Mouse (Mus musculus) spleen, postnatal 36 days (tissue): Measurements from ENCODE around the gene AU040320.
A peak's percentile ranks its signal among the peaks of the same experiment; 100 is the strongest.

Experiments
- DNase-seq, 2 experiments: peaks; one replicate each; pipeline ENCODE4 v3.0.0; 2022; ENCODE audit warnings: low spot score in 2 of 2, mixed read lengths in 1 of 2

Gene AU040320

DNA sequence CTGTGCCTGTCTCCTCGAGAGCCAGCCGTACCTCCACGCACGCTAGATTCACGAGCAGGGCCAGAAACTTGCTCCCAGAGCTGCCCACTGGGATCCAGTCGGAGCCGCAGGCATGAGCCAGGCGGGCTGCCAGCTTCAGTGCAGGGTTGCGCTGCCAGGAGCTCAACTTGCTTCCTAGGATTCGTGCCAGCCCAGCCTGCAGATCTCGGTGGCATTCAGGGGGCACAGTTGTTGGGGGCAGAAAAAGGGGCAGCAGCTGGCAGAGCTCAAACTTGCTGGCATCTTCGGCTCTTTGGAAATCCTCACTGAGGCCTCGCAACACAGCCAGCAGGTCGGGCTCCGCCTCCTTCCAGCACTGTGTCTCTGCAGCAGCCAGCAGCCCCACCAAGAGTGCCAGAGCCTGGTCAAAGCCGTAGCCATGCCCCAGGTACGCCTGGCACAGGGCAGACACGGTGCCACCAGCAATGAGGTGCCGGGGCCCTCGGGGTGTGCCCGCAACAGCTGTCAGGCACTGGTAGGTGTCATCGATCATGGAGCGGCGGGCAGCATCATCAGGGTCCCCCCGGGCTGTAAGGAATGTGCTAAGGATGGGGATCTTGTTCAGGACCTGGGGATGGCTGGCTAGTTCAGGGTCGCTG is 3.2 kb upstream of the AU040320 start:
- DNase-seq: no peak

DNA sequence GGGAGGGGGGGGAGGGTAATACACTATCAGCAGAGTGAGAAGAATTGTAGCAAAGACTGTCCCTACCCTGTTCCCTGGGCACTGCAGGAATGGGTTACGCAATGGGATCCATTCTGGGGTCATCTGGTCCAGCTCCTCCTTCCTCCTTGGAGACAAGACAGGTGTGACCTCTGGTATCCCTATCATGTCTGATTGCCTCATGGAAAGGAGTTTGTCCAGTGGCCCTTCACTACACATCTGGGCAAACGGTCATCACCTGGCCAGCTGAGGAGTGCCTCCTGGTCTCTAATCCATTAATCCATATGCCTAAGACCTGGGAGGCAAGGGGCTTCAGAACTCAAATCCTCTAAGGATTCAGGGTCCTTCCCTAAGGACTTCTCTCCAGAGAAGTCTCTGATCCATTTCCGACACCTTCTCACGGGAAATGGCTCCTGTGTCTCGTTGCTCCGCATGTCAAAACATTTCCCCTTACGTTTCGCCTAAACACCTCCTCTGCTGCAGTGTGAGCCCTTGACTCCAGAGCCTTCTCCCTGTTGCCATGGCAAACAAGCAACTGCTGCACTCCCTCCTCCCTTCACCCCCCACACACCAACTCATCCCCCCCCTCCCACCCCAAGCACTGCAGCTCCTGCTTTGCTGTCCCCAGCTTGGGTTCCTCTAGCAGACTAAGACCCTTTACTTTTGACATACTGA is 2.3 kb upstream of the AU040320 start:
- DNase-seq: no peak

DNA sequence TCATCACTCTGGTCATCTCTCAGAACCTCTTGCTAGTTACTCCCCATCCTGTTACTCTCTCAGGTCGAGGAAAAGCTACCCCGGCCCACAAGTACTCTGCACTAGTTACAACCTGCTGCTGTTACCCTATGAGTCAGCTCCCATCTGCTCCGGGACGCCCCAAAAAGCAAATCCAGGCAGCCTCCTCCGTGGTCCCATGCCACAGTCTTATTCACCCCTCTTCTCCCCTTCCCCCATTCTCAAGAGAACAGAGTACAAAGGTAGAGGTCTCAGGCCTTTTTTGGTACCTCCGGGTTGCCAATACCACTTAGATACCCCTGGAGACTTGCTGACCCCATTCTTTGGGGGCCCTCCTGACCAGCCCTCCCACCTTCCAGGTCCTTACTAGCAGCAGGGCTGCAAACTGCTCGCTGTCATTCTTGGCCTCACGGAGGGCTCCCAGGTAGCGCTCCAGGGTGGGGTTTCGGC is 1.8 kb upstream of the AU040320 start:
- no peak for DNase-seq

GRCm38 (mm10) chr4:126752024-126752607 is 1.2 kb upstream of the AU040320 start:
- DNase-seq: no peak

DNA sequence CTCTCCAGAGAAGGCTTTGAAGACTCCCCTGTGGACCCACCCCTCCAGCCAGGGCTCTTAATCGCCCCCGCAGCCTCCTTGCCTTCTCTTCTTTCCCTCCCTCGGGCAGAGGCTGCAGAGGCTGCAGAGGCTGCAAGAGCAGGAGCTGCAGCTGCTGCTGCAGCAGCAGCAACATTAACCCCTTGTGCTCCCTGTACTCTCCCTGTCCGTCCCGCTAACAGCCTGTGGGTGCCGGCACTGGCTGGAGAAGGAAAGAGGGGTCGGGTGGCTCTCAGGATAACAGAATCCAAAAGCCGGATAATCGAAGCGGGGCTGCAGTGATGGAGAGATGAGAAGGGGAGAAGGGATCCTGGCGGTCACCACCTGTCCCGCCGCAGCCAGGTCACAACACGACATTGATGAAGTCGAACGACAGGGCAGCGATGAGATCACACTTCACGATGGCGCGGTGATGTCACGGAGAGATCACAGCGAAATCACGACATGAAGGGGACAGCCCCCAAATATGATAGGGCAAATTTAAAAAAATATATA is 669 bp upstream of the AU040320 start:
- DNase-seq: peak in 1 of 2 experiments; percentile 18

DNA sequence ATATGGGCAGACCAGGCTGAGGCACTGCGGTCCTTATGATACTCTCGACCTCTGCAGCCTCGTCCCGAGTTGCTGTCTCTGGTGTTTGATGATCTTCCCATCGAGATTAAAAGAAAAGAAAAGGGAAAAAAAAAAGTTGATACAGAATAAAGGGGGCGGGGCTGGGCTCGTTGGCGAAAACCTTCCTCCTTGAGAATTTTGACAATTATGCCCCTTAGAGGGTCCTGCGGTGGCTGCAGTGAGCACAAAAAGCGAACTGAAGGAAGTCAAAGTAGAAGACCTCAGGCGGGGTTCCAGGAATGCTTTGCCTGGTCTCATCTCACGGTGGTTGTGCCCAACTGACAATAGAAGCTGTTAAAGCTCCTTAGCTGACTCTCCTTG is 877 bp downstream of the AU040320 start:
- no peak for DNase-seq

DNA sequence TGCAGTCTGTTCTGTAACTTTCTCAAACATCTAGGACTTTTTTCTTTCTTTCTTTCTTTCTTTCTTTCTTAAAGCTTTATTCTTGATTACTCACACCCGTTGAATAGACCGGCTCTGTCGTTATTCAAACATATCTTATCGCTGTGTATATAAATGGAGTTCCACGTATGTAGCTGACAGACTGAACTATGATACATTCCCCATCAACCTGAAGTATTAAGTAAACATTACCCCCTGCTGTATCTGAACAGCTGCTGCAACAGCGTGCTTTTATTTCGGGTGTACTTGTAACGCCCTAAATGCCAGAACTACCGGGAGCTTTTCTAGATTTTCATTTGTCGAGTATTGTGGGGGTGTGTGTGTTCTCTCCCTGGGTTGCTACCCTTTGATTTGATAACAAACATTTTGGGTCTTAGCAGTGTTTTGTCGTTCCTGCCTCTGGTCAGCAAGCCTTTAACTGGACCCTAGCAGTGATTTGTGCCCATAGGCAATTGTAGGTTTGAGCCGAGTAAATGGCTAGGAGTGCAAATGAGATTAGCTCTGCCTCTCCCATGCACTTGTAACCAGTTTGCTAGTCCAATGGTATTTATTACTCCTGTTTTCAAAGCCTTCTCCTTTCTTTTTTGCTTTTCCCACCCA is 1.5 kb downstream of the AU040320 start:
- no peak for DNase-seq

- DNase-seq: no peak
Measured at GRCm38 (mm10) chr4:126756766-126757165, 3.4 kb downstream of the AU040320 start.

DNA sequence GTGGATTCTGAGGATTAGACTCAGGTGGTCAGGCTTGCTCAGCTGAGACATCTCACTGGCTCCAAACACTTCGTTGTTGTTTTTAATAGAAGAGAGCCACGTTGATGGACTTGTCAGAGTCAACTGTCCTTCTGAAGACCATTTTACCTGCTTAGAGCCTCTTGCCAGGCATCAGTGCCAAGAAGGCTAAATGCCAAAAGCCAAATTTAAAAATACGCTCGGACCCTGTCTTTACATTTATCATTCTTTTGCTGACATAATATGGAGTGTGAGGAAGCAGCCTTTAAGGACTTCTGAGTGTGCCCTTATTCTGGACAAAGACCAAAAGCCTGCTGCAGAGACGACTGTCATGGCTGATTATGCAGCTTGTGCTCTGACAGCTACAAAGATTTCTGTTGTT is 5.0 kb downstream of the AU040320 start:
- DNase-seq: no peak

DNA sequence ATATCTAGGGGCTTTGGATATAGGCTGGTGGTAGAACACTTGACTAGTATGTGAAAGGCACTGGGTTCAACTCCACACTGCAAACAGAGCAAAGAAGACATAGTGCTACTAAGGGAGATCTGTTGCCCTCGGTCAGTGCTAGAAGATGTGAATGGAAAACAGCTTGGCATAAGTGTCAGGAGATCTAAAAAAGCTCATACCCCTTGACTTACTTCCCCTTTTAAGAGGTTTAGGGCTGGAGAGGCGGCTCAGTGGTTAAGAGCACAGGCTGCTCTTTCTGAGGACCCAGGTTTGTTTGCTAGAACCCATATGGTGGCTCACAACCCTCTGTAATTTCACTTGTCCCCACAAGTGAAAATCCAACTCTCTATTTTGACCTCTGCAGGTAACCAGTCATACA is 6.1 kb downstream of the AU040320 start:
- DNase-seq: no peak

DNA sequence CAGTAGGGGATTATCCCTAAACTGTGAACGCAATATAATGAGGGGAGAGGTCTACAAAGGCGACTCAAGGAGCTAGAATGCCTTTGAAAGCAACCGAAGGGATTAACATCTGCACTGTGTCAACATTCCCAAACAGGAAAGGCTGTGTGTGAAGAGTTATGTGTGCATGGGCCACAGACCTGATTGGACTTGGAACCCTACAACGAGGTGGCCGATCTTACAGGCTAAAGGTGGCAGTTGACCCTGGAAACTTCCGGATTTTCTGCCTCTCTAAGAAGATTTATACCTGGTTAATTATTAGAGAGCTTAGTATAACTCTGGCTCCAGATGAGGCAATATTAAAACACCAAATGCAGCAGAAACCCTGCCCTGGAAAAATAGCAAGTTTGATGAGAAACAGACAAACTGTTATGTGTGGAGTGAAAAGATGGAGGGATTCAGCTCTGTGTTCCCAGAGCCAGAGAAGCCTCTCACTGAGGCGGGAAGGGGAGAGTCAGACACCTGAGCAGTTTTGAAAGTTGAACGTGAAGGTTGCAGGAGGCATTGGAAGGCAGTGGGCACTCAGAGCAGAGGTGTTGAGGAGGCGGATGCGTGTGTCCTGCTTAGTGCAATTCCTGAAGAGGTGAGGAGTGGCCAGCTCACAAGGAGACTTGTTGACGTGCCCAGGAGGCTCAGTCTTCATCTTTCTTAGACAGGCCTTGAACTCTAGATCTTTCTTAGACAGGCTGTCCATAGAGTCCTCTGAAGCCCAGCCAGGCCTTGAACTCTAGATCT is 9.4 kb downstream of the AU040320 start:
- no peak for DNase-seq

DNA sequence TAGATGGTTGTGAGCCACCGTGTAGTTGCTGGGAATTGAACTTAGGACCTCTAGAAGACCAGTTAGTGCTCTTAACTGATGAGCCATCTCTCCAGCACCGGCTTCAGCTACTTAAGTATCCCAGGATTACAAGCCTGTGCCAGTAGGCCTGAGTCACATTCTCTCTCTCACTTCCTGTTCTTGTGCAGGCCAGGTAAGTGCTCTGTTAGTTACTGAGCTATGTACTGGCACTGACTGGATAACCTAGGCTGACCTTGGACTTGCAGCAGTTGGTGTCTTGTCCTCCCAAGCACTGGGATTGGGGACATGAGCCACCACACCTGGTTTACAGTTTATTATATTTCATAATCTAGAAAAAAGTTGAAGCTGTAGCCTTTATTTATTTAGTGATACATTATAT is 10.1 kb downstream of the AU040320 start:
- no peak for DNase-seq

GRCm38 (mm10) chr4:126769800-126770563 is 16.6 kb downstream of the AU040320 start:
- DNase-seq: no peak

GRCm38 (mm10) chr4:126770831-126771230 is 17.5 kb downstream of the AU040320 start:
- no peak for DNase-seq

GRCm38 (mm10) chr4:126773871-126774270 is 20.5 kb downstream of the AU040320 start:
- DNase-seq: no peak

DNA sequence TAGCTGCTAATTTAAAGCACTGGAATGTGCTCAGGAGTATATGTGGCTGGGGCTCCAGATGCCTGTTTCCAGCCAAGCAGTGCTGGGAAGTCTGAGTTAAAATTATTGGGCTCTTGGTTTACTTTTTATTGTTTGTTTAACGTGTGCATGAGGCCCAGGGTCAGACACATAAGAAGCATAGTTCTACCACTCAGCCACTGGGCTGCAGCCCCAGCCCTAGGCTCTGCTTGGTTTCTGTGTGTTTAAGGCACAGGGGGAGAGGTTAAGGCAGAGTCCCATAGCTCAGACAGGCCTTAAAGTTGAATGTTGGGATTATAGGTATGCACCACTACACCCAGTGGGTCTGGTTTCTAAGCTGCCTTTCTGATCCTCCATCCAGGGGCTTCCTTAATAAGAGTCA is 21.8 kb downstream of the AU040320 start:
- DNase-seq: no peak

GRCm38 (mm10) chr4:126779148-126779581 is 25.8 kb downstream of the AU040320 start:
- DNase-seq: no peak

GRCm38 (mm10) chr4:126779826-126780775 is 26.8 kb downstream of the AU040320 start:
- DNase-seq: no peak

GRCm38 (mm10) chr4:126781871-126782270 is 28.5 kb downstream of the AU040320 start:
- DNase-seq: no peak

GRCm38 (mm10) chr4:126782512-126782911 is 29.2 kb downstream of the AU040320 start:
- DNase-seq: no peak
